Mouse (Mus musculus) brain, adult 2 months (tissue): Measurements from ENCODE around the gene Lce1g.

Experiments used
- DNase-seq: peaks from one replicate; pipeline ENCODE4 v3.0.0; 2011; ENCODE audit warnings: low read depth, low spot score

Gene Lce1g

GRCm38 (mm10) chr3:92752238-92752637 is at the start of gene Lce1g:
Lce1g (minus strand) TSS chr3:92752338.
- no peak for DNase-seq

- no peak for DNase-seq
These were observed 38.3 kb upstream of the Lce1g start, which contains the start of gene Lce1j for GRCm38 (mm10) chr3:92790414-92790813. Lce1j (minus strand) TSS chr3:92790514.

- DNase-seq = no peak
These were observed 26.7 kb upstream of the Lce1g start, which contains the start of gene Lce1i for GRCm38 (mm10) chr3:92778799-92779198. Lce1i (minus strand) TSS chr3:92778899.

DNA sequence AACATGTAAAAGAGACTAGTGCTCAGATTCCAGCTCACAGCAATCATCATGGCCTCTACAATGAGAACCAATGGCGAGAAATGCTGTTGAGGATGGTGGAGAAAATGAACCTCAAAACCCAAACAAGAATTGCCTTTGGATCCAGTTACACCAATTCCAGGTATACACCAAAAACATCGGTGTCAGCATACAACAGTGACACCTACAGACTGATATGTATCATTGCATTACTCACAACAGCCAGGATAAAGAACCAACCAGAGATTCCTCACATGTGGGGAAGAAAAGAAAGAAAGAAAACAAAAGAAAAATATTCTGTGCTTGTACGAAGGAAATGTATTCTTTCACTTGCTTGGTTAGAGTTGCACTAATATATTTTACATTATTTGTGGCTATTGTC is 19.4 kb upstream of the Lce1g start:
- peak; percentile 2 for DNase-seq

GRCm38 (mm10) chr3:92764965-92765364 is 12.8 kb upstream of the Lce1g start, which contains the start of gene Lce1h:
Lce1h (minus strand) TSS chr3:92765065.
- no peak for DNase-seq

DNA sequence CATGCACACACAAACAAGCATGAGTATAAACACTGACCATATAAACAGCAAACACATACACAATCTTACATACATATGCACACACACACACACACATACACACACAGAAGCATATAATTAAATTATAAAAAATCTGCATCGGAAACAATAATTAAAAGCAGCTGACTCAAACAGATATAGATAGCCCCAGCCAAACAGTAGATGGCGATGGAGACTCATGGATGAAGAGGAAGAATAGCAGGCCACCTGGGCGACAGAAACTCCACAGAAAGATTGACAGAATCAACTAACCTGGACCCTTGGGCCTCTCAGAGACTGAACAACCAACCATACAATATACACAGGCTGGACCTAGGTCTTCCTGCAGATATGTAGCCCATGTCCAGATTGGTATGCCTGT is 1.1 kb upstream of the Lce1g start:
- DNase-seq = peak; percentile 2

- DNase-seq = no peak
These were observed 13.1 kb downstream of the Lce1g start, which contains the start of gene Gm38119 for GRCm38 (mm10) chr3:92738996-92739395. Gm38119 (minus strand) TSS chr3:92739096.

- no peak for DNase-seq
These were observed 29.5 kb downstream of the Lce1g start for GRCm38 (mm10) chr3:92722631-92723030.

DNA sequence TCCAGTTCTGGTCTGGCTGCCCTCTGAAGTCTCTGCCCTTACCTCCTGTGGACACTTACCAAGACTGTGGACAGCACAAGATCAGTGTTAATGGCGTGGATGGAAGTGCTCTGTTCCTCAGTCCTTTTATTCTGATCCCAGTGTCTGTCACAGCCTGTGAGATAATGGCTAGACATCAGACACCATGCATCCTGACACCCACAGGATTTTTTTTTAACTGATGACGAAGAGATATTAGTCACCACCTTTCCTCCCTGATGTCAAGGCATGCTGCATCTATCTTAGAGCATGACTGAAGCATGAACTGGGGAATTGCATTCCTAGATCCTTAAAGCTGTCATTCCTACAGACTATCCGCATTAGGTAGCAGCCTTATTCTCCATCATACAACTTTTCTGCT is 31.9 kb downstream of the Lce1g start, which contains the start of gene Lce1f:
Gene Lce1f (minus strand): TSS at position 101 of the 400 bp plus-strand sequence.
- DNase-seq = no peak

DNA sequence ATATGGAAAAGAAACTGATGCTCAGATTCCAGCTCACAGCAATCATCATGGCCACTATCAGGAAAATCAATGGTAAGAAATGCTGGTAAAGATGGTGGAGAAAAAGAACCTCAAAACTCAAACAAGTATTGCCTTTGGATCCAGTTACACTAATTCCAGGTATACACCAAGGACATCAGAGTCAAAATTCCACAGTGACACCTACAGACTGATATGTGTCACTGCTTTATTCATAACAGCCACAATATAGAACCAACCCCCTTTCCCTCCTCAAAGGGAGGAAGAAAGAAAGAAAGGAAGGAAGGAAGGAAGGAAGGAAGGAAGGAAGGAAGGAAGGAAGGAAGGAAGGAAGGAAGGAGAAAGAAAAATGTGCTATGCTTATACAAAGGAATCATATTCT is 37.0 kb downstream of the Lce1g start:
- DNase-seq = no peak

DNA sequence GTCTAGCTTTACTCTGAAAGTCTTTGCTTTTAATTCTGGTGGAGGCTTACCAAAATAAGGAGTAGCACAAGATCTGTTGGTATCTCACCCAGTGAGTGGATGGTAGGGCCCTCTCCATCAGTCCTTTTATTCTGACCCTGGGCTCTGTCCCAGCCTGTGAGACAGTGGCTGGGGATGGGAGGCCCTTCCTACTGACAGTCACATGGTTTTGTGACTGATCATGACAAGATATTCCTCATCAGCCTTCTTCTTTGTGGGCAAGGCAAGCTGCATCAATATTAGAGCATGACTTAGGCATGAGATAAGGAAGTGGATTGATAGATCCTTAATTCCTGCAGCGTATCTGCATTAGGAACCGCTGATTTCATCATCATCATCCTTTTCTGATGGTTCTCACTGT is 43.2 kb downstream of the Lce1g start, which contains the start of gene Lce1e:
Gene Lce1e (minus strand): TSS at position 101 of the 400 bp plus-strand sequence.
- DNase-seq = no peak
